Mouse (Mus musculus) midbrain, embryonic 11.5 days (tissue): Measurements from ENCODE around the gene Exph5. TPM values are rescaled to one million over a fixed set of nuclear protein-coding genes. Genes with fewer than 3 reads are reported as not detected.

Source experiments
- ATAC-seq: fragments of 200-750 bp; cut with Nextera tagmentation; 2 replicates; pipeline ENCODE4 v1.8.0; 2017; ENCODE audit warnings: moderate TSS enrichment, moderate library complexity; ENCODE audit not compliant: low FRiP score
- DNase-seq: peaks from one replicate; pipeline ENCODE4 v3.0.0; 2015; ENCODE audit warnings: low spot score; ENCODE audit errors: missing footprints
- H3K27ac ChIP-seq: fragments of 300-500 bp; sonication (generic); 2 replicates; pipeline ENCODE4 v1.5.1; 2014; ENCODE audit warnings: low read depth, low read length
- H3K27me3 ChIP-seq: fragments of 300-500 bp; sonication (generic); 2 replicates; pipeline ENCODE4 v1.6.1; 2014; ENCODE audit warnings: mild to moderate bottlenecking, low read length, moderate library complexity, mixed read lengths; ENCODE audit not compliant: control insufficient read depth, insufficient read depth
- H3K36me3 ChIP-seq: fragments of 300-500 bp; sonication (generic); 2 replicates; pipeline ENCODE4 v1.6.1; 2014; ENCODE audit warnings: mild to moderate bottlenecking, low read length, moderate library complexity, mixed read lengths; ENCODE audit not compliant: control insufficient read depth, insufficient read depth
- H3K4me1 ChIP-seq: fragments of 300-500 bp; sonication (generic); 2 replicates; pipeline ENCODE4 v1.6.1; 2014; ENCODE audit warnings: low read length; ENCODE audit not compliant: control insufficient read depth, insufficient read depth
- H3K4me2 ChIP-seq: fragments of 300-500 bp; sonication (generic); 2 replicates; pipeline ENCODE4 v1.6.1; 2014; ENCODE audit warnings: mild to moderate bottlenecking, moderate library complexity
- H3K4me3 ChIP-seq: fragments of 300-500 bp; sonication (generic); 2 replicates; pipeline ENCODE4 v1.5.1; 2014; ENCODE audit warnings: low read depth, low read length
- H3K9ac ChIP-seq: fragments of 300-500 bp; sonication (generic); 2 replicates; pipeline ENCODE4 v1.6.1; 2014; ENCODE audit warnings: low read length
- H3K9me3 ChIP-seq: fragments of 300-500 bp; sonication (generic); 2 replicates; pipeline ENCODE4 v1.6.1; 2016; ENCODE audit warnings: low read length; ENCODE audit not compliant: control insufficient read depth
- WGBS: fragments of 180-500 bp; shearing (Covaris S2); extraction: QIAGEN DNeasy Blood & Tissue Kit; methylation state at CpG from one replicate; pipeline ENCODE4 v1.1.7; 2014; 5-methylcytosine and 5-hydroxymethylcytosine counted together
- polyA plus RNA-seq: library from polyadenylated mRNA; unstranded; fragments of >200 nt; fragmentation: Nextera tagmentation; extraction: Ambion mirVana; gene quantifications from 2 replicates; pipeline ENCODE4 v1.2.1, GENCODE M21; 2014

Exph5 gene
- polyA plus RNA-seq, 1 experiment from 2014 or later: 0.70 TPM

GRCm38 (mm10) chr9:53269466-53269755 is 32.1 kb upstream of the Exph5 start:
- Histone ChIP-seq H3K36me3 (no peaks in the 10 kb centered on the region), H3K27ac (no peak overlapping the region), H3K9me3 (no peaks in the 10 kb centered on the region), H3K4me2 (no peak overlapping the region), H3K4me1 (no peaks in the 10 kb centered on the region), H3K27me3 (no peaks in the 10 kb centered on the region), H3K9ac (no peak overlapping the region), H3K4me3 (no peak overlapping the region)
- 95% methylated on average over 5 of the region's 5 CpGs for WGBS
- no peak for DNase-seq
- ATAC-seq: no peak

- Histone ChIP-seq H3K9me3 (no peaks in the 10 kb centered on the region), H3K9ac (no peak overlapping the region), H3K36me3 (no peaks in the 10 kb centered on the region), H3K4me2 (no peak overlapping the region), H3K27me3 (no peaks in the 10 kb centered on the region), H3K27ac (no peak overlapping the region), H3K4me1 (no peaks in the 10 kb centered on the region), H3K4me3 (no peak overlapping the region)
- no peak for ATAC-seq
- no peak for DNase-seq
- 81% methylated on average over 5 of the region's 5 CpGs for WGBS
These were observed 30.0 kb upstream of the Exph5 start for GRCm38 (mm10) chr9:53271281-53272022.

- no peak for ATAC-seq
- Histone ChIP-seq H3K9ac (no peak overlapping the region), H3K36me3 (no peaks in the 10 kb centered on the region), H3K27ac (no peak overlapping the region), H3K4me1 (no peaks in the 10 kb centered on the region), H3K9me3 (no peaks in the 10 kb centered on the region), H3K4me2 (no peak overlapping the region), H3K4me3 (no peak overlapping the region), H3K27me3 (no peaks in the 10 kb centered on the region)
- 72% methylated on average over 5 of the region's 5 CpGs for WGBS
- DNase-seq: no peak
These were observed 29.3 kb upstream of the Exph5 start for GRCm38 (mm10) chr9:53272207-53272606.

- no peak overlapping the region for H3K4me3 ChIP-seq
- H3K36me3 ChIP-seq: no peaks in the 10 kb centered on the region
- no peak for DNase-seq
- H3K9me3 ChIP-seq: no peaks in the 10 kb centered on the region
- H3K9ac ChIP-seq: no peak overlapping the region
- no peak overlapping the region for H3K27ac ChIP-seq
- H3K27me3 ChIP-seq: no peaks in the 10 kb centered on the region
- 88% methylated on average over 4 of the region's 4 CpGs for WGBS
- no peak for ATAC-seq
- H3K4me1 ChIP-seq: no peaks in the 10 kb centered on the region
- no peak overlapping the region for H3K4me2 ChIP-seq
These were observed 28.8 kb upstream of the Exph5 start for GRCm38 (mm10) chr9:53272714-53273113.

- ATAC-seq: no peak
- Histone ChIP-seq H3K9ac (no peak overlapping the region), H3K4me3 (no peak overlapping the region), H3K27ac (no peak overlapping the region), H3K9me3 (no peaks in the 10 kb centered on the region), H3K36me3 (no peaks in the 10 kb centered on the region), H3K4me1 (no peaks in the 10 kb centered on the region), H3K4me2 (no peak overlapping the region), H3K27me3 (no peaks in the 10 kb centered on the region)
- 90% methylated on average over 1 of the region's 1 CpGs for WGBS
- DNase-seq: no peak
These were observed 25.1 kb upstream of the Exph5 start for GRCm38 (mm10) chr9:53276381-53276780.

- Histone ChIP-seq H3K4me3 (no peak overlapping the region), H3K27ac (no peak overlapping the region), H3K4me2 (no peak overlapping the region), H3K4me1 (no peaks in the 10 kb centered on the region), H3K36me3 (no peaks in the 10 kb centered on the region), H3K9me3 (no peaks in the 10 kb centered on the region), H3K9ac (no peak overlapping the region), H3K27me3 (no peaks in the 10 kb centered on the region)
- WGBS: 97% methylated on average over 2 of the region's 2 CpGs
- ATAC-seq (no peak), DNase-seq (no peak)
These were observed 22.5 kb upstream of the Exph5 start for GRCm38 (mm10) chr9:53278997-53279396.

GRCm38 (mm10) chr9:53286793-53287192 is 14.7 kb upstream of the Exph5 start:
- H3K4me3 ChIP-seq: no peak overlapping the region
- H3K27me3 ChIP-seq: no peaks in the 10 kb centered on the region
- no peaks in the 10 kb centered on the region for H3K9me3 ChIP-seq
- H3K9ac ChIP-seq: no peak overlapping the region
- ATAC-seq (no peak), DNase-seq (no peak)
- H3K27ac ChIP-seq: no peak overlapping the region
- H3K4me2 ChIP-seq: no peak overlapping the region
- H3K4me1 ChIP-seq: no peaks in the 10 kb centered on the region
- WGBS: 83% methylated on average over 6 of the region's 6 CpGs
- no peaks in the 10 kb centered on the region for H3K36me3 ChIP-seq

- 82% methylated on average over 3 of the region's 3 CpGs for WGBS
- no peak overlapping the region for H3K4me2 ChIP-seq
These were observed 11.5 kb upstream of the Exph5 start for GRCm38 (mm10) chr9:53290006-53290405.

GRCm38 (mm10) chr9:53292833-53293232 is 8.6 kb upstream of the Exph5 start:
- Histone ChIP-seq H3K9ac (no peak overlapping the region), H3K27ac (no peak overlapping the region), H3K4me2 (no peak overlapping the region), H3K4me1 (no peaks in the 10 kb centered on the region), H3K9me3 (no peaks in the 10 kb centered on the region), H3K27me3 (no peaks in the 10 kb centered on the region), H3K36me3 (no peaks in the 10 kb centered on the region), H3K4me3 (no peak overlapping the region)
- DNase-seq: no peak
- ATAC-seq: no peak

More at GRCm38 (mm10) chr9:53290006-53290405, 11.5 kb upstream of the Exph5 start:
- Histone ChIP-seq H3K27ac (no peak overlapping the region), H3K9ac (no peak overlapping the region), H3K27me3 (no peaks in the 10 kb centered on the region), H3K9me3 (no peaks in the 10 kb centered on the region), H3K4me3 (no peak overlapping the region), H3K4me1 (no peaks in the 10 kb centered on the region), H3K36me3 (no peaks in the 10 kb centered on the region)
- ATAC-seq (no peak), DNase-seq (no peak)
